Mouse (Mus musculus) erythroblast, embryonic 14.5 days (primary cell): ENCODE data around the gene Sf3b3.

Experiments
- GATA1 ChIP-seq: IDR thresholded peaks from 2 replicates; pipeline ENCODE4 v1.6.1; 2012; ENCODE audit warnings: low read length, inconsistent platforms, mixed read lengths
- TAL1 ChIP-seq: IDR thresholded peaks from 3 replicates; pipeline ENCODE4 v1.6.1; 2012; ENCODE audit warnings: low read length, inconsistent platforms, mixed read lengths

DNA sequence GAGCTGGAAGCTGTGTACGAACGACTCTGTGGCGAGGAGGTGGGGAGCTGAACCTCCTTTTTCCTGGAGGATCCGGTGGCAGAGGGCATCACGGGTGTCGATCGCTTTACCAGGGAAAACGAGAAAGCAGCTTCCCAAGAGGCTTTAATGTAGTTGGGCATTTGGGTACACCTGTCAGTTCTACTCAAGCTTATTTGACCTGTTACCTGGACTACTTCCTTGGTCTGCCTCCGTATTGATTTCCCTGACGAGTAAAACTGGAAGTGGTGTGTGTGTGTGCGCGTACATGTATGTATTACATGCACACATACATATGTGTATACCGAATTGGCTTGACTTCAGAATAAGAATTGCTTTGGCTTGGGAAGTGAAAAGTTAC, 573 bp upstream of the Sf3b3 start:
- TF ChIP-seq TAL1 (no peak), GATA1 (no peak)
